Mouse (Mus musculus) kidney, embryonic 16.5 days (tissue): ENCODE measurements around the gene Tiam2. TPM values are rescaled to one million over a fixed set of nuclear protein-coding genes. Genes with fewer than 3 reads are reported as not detected.

ENCODE experiments used
- ATAC-seq: fragments of 200-750 bp; cut with Nextera tagmentation; 2 replicates; pipeline ENCODE4 v1.8.0; 2017; ENCODE audit warnings: moderate TSS enrichment; ENCODE audit not compliant: low FRiP score, low TSS enrichment
- H3K27ac ChIP-seq: fragments of 300-500 bp; sonication (generic); 2 replicates; pipeline ENCODE4 v1.5.1; 2014; ENCODE audit warnings: low read length
- H3K27me3 ChIP-seq: fragments of 300-500 bp; sonication (generic); 2 replicates; pipeline ENCODE4 v1.6.1; 2014; ENCODE audit warnings: low read length, control low read depth, mixed read lengths; ENCODE audit not compliant: insufficient read depth
- H3K36me3 ChIP-seq: fragments of 300-500 bp; sonication (generic); 2 replicates; pipeline ENCODE4 v1.6.1; 2014; ENCODE audit warnings: low read length, control low read depth, mixed read lengths; ENCODE audit not compliant: insufficient read depth
- H3K4me1 ChIP-seq: fragments of 300-500 bp; sonication (generic); 2 replicates; pipeline ENCODE4 v1.6.1; 2014; ENCODE audit warnings: low read length, control low read depth, mixed read lengths; ENCODE audit not compliant: insufficient read depth
- H3K4me2 ChIP-seq: fragments of 300-500 bp; sonication (generic); replicated peaks from 2 replicates; pipeline ENCODE4 v1.6.1; 2014; ENCODE audit warnings: low read depth, low read length
- H3K4me3 ChIP-seq: fragments of 300-500 bp; sonication (generic); 2 replicates; pipeline ENCODE4 v1.5.1; 2014; ENCODE audit warnings: mild to moderate bottlenecking, low read length
- H3K9ac ChIP-seq: fragments of 300-500 bp; sonication (generic); replicated peaks from 2 replicates; pipeline ENCODE4 v1.6.1; 2014; ENCODE audit warnings: low read length
- H3K9me3 ChIP-seq: fragments of 300-500 bp; sonication (generic); 2 replicates; pipeline ENCODE4 v1.6.1; 2016; ENCODE audit warnings: low read length, control low read depth
- WGBS: fragments of 180-500 bp; shearing (Covaris S2); extraction: QIAGEN DNeasy Blood & Tissue Kit; methylation state at CpG from one replicate; pipeline ENCODE4 v1.1.7; 2014; 5-methylcytosine and 5-hydroxymethylcytosine counted together
- polyA plus RNA-seq: library from polyadenylated mRNA; unstranded; fragments of >200 nt; fragmentation: Nextera tagmentation; extraction: Ambion mirVana; gene quantifications from 2 replicates; pipeline ENCODE4 v1.2.1, GENCODE M21; 2015

Tiam2 gene
- polyA plus RNA-seq, 1 experiment from 2014 or later, result 5.0 TPM

GRCm38 (mm10) chr17:3410307-3410706 lies 83.9 kb downstream of the Tiam2 start:
- no peak overlapping the region for H3K4me2 ChIP-seq
- no peak overlapping the region for H3K9ac ChIP-seq
- 78% methylated on average over 2 of the region's 2 CpGs for WGBS
- no peaks in the 10 kb centered on the region for H3K4me1 ChIP-seq
- no peaks in the 10 kb centered on the region for H3K27me3 ChIP-seq
- no peak for ATAC-seq
- H3K27ac ChIP-seq, result no peak overlapping the region
- no peak overlapping the region for H3K4me3 ChIP-seq
- no peaks in the 10 kb centered on the region for H3K36me3 ChIP-seq
- no peaks in the 10 kb centered on the region for H3K9me3 ChIP-seq

DNA sequence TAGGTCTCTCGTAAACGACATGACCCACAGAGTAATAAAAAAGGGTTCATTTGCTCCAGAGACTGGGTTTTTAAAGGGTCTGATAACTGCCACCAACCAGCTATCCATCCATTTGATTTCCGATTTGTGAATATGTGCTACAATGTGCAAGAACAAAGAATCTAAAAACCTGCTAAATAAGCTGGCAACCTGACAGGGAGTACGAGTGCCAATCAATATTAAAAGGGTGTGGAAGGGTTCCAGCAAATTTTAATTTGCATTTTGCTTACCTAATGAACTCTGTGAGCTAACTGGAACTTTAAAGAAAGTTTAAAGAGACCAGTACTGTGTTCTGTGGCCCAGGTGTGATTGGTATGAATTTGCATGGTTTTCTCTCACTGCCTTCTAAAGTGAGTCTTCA lies 86.4 kb downstream of the Tiam2 start:
- ATAC-seq, result no peak
- no peak overlapping the region for H3K4me2 ChIP-seq
- H3K4me1 ChIP-seq, result no peaks in the 10 kb centered on the region
- H3K9ac ChIP-seq, result no peak overlapping the region
- no peaks in the 10 kb centered on the region for H3K36me3 ChIP-seq
- 72% methylated on average over 4 of the region's 4 CpGs for WGBS
- no peak overlapping the region for H3K27ac ChIP-seq
- H3K9me3 ChIP-seq, result no peaks in the 10 kb centered on the region
- H3K4me3 ChIP-seq, result no peak overlapping the region
- H3K27me3 ChIP-seq, result no peaks in the 10 kb centered on the region

DNA sequence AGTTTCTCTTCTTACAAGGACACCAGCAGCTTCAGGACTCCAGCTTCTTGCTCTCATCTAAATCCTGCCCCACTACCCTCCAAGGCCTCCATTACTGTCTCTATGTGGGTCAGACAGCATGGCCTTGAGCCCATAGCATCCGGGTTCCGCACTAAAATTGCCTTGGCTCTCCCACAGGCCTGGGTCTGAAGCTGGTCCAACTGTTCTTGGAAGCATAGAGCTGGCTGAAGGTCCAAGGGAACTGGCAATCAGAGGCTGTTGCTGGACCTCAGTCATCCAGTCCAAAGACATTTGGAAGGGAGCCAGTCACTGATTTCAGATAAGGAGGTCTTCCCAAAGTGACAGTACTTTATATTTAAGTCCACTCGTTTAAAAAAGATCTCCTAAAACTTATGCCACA lies 89.2 kb downstream of the Tiam2 start:
- no peak overlapping the region for H3K9ac ChIP-seq
- no peak overlapping the region for H3K4me3 ChIP-seq
- ATAC-seq, result no peak
- H3K36me3 ChIP-seq, result no peaks in the 10 kb centered on the region
- H3K27ac ChIP-seq, result no peak overlapping the region
- no peaks in the 10 kb centered on the region for H3K4me1 ChIP-seq
- WGBS, result 81% methylated on average over 3 of the region's 3 CpGs
- no peaks in the 10 kb centered on the region for H3K27me3 ChIP-seq
- no peaks in the 10 kb centered on the region for H3K9me3 ChIP-seq
- H3K4me2 ChIP-seq, result no peak overlapping the region

- no peak overlapping the region for H3K9ac ChIP-seq
- no peaks in the 10 kb centered on the region for H3K36me3 ChIP-seq
- no peaks in the 10 kb centered on the region for H3K27me3 ChIP-seq
- no peak for ATAC-seq
- H3K4me2 ChIP-seq, result no peak overlapping the region
- no peak overlapping the region for H3K27ac ChIP-seq
- WGBS, result 37% methylated on average over 3 of the region's 3 CpGs
- H3K4me3 ChIP-seq, result no peak overlapping the region
- no peaks in the 10 kb centered on the region for H3K9me3 ChIP-seq
- H3K4me1 ChIP-seq, result no peaks in the 10 kb centered on the region
These were observed 90.0 kb downstream of the Tiam2 start for GRCm38 (mm10) chr17:3416401-3416800.

DNA sequence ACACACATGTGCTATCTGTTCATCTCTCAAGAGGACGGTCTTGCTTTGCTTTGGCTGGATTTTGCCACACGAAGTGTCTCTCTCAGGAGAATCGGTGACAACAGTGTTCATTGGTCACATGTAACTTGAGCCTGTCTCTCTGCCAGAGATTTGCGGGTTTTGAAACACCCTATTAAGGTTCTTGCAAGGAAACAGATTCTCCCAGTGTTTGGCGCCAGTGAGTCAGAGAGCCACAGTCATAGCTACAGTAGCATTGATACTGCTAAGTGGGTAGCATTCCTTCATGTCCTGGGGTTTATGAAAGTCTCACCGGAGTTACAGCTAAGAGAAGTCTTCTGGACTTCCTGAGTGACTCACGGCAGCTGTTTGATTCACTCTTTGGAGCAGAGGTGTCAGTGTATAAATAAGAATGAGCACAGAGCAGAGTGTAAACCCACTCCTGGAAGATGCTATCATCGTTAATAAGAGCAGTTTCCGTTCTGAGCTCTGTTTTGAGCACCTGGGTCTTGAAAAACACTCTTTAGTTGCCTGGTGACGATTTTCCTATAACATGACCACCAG lies 93.1 kb downstream of the Tiam2 start:
- H3K4me1 ChIP-seq, result no peaks in the 10 kb centered on the region
- no peak overlapping the region for H3K27ac ChIP-seq
- 43% methylated on average over 10 of the region's 10 CpGs for WGBS
- no peak overlapping the region for H3K4me3 ChIP-seq
- H3K36me3 ChIP-seq, result no peaks in the 10 kb centered on the region
- ATAC-seq, result no peak
- H3K9ac ChIP-seq, result no peak overlapping the region
- H3K27me3 ChIP-seq, result no peaks in the 10 kb centered on the region
- H3K9me3 ChIP-seq, result no peaks in the 10 kb centered on the region
- H3K4me2 ChIP-seq, result no peak overlapping the region

DNA sequence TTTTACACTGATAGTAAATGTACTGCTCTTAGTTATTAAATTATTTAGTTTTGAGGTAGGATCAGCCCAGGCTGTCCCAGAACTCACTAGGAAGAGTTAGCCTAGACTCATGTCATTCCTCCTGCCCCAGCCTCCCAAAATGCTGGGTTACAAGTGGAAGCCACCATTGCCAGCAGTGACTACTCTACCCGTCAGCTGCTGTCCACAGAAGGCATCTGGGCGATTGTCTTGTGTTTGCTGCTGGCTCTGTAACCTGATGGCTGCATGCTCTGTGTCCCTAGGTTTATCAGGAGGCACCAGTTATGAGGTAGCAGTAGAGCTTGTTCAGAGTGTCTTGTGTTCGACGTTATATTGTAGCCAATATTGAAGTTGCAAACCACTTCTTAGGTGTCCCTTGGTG lies 93.8 kb downstream of the Tiam2 start:
- WGBS, result 96% methylated on average over 4 of the region's 4 CpGs
- H3K9me3 ChIP-seq, result no peaks in the 10 kb centered on the region
- no peak overlapping the region for H3K27ac ChIP-seq
- ATAC-seq, result no peak
- no peaks in the 10 kb centered on the region for H3K4me1 ChIP-seq
- no peak overlapping the region for H3K4me2 ChIP-seq
- H3K27me3 ChIP-seq, result no peaks in the 10 kb centered on the region
- H3K4me3 ChIP-seq, result no peak overlapping the region
- no peaks in the 10 kb centered on the region for H3K36me3 ChIP-seq
- no peak overlapping the region for H3K9ac ChIP-seq

- Histone ChIP-seq H3K9ac (no peak overlapping the region), H3K27ac (no peak overlapping the region), H3K4me3 (no peak overlapping the region), H3K4me1 (no peaks in the 10 kb centered on the region), H3K27me3 (no peaks in the 10 kb centered on the region), H3K9me3 (no peaks in the 10 kb centered on the region), H3K36me3 (no peaks in the 10 kb centered on the region), H3K4me2 (no peak overlapping the region)
- no peak for ATAC-seq
- WGBS, result 53% methylated on average over 2 of the region's 2 CpGs
These were observed 97.0 kb downstream of the Tiam2 start for GRCm38 (mm10) chr17:3423416-3423815.

DNA sequence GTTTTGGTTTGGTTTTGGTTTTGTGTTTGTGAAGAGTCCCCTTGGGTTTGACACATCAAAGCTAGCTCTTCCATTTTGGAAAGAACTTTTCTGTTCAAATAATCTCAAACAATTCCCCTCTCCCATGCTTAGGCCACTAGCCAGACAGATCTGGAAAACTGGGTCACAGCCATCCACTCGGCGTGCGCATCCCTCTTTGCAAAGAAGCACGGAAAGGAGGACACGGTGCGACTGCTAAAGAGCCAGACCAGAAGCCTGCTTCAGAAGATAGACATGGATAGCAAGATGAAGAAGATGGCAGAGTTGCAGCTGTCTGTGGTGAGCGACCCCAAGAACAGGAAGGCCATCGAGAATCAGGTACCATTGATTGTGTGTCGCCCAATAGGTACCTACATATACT lies 102.3 kb downstream of the Tiam2 start:
- Histone ChIP-seq H3K4me1 (peaks cover 6% of the 10 kb centered on the region), H3K4me2 (no peak overlapping the region), H3K9me3 (no peaks in the 10 kb centered on the region), H3K36me3 (no peaks in the 10 kb centered on the region; the same call in 1 of the 2 replicates), H3K27ac (no peak overlapping the region), H3K27me3 (no peaks in the 10 kb centered on the region), H3K9ac (no peak overlapping the region), H3K4me3 (no peak overlapping the region)
- 96% methylated on average over 9 of the region's 9 CpGs for WGBS
- no peak for ATAC-seq

- Histone ChIP-seq H3K9ac (no peak overlapping the region), H3K4me1 (peaks cover 6% of the 10 kb centered on the region), H3K9me3 (no peaks in the 10 kb centered on the region), H3K36me3 (no peaks in the 10 kb centered on the region; the same call in 1 of the 2 replicates), H3K27ac (no peak overlapping the region), H3K4me2 (no peak overlapping the region), H3K27me3 (no peaks in the 10 kb centered on the region), H3K4me3 (no peak overlapping the region)
- WGBS, result 24% methylated on average over 10 of the region's 10 CpGs
- ATAC-seq, result peak; percentile 81
These were observed 106.5 kb downstream of the Tiam2 start for GRCm38 (mm10) chr17:3432590-3433498.
